Mouse (Mus musculus) heart, embryonic 13.5 days (tissue): Measurements from ENCODE around the gene Gjc3. TPM values are rescaled to one million over a fixed set of nuclear protein-coding genes. Genes with fewer than 3 reads are reported as not detected.
"Not testable (repeated sequence)": the region's sequence is repeated elsewhere in the genome, so short reads cannot be mapped to it uniquely, and the experiment has no call there.

Experiments used
- ATAC-seq: fragments of 200-750 bp; cut with Nextera tagmentation; 2 replicates; pipeline ENCODE4 v1.8.0; 2017; ENCODE audit warnings: moderate TSS enrichment; ENCODE audit not compliant: insufficient number of reproducible peaks, low FRiP score, low TSS enrichment; ENCODE audit errors: extremely low read depth
- H3K27ac ChIP-seq: fragments of 300-500 bp; sonication (generic); replicated peaks from 2 replicates; pipeline ENCODE4 v1.5.1; 2015; ENCODE audit warnings: moderate library complexity, mild to moderate bottlenecking, inconsistent platforms
- H3K27me3 ChIP-seq: fragments of 300-500 bp; sonication (generic); replicated peaks from 2 replicates; pipeline ENCODE4 v1.6.1; 2015; ENCODE audit warnings: mild to moderate bottlenecking, inconsistent platforms
- H3K36me3 ChIP-seq: fragments of 300-500 bp; sonication (generic); 2 replicates; pipeline ENCODE4 v1.6.1; 2015; ENCODE audit warnings: mild to moderate bottlenecking, inconsistent platforms
- H3K4me1 ChIP-seq: fragments of 300-500 bp; sonication (generic); 2 replicates; pipeline ENCODE4 v1.6.1; 2015; ENCODE audit warnings: inconsistent platforms
- H3K4me2 ChIP-seq: fragments of 300-500 bp; sonication (generic); 2 replicates; pipeline ENCODE4 v1.6.1; 2015; ENCODE audit warnings: inconsistent platforms, mild to moderate bottlenecking, moderate library complexity
- H3K4me3 ChIP-seq: fragments of 300-500 bp; sonication (generic); 2 replicates; pipeline ENCODE4 v1.5.1; 2015; ENCODE audit warnings: moderate library complexity, mild to moderate bottlenecking, inconsistent platforms
- H3K9ac ChIP-seq: fragments of 300-500 bp; sonication (generic); 2 replicates; pipeline ENCODE4 v1.6.1; 2015; ENCODE audit warnings: inconsistent platforms, mild to moderate bottlenecking, moderate library complexity
- H3K9me3 ChIP-seq: fragments of 300-500 bp; sonication (generic); 2 replicates; pipeline ENCODE4 v1.6.1; 2016; ENCODE audit warnings: inconsistent platforms
- WGBS: fragments of 180-500 bp; shearing (Covaris S2); methylation state at CpG from one replicate; pipeline ENCODE4 v1.1.7; 2015; ENCODE audit warnings: mixed read lengths; 5-methylcytosine and 5-hydroxymethylcytosine counted together
- polyA plus RNA-seq: library from polyadenylated mRNA; unstranded; fragments of >200 nt; fragmentation: Nextera tagmentation; extraction: Ambion mirVana; gene quantifications from 2 replicates; pipeline ENCODE4 v1.2.1, GENCODE M21; 2015

Gjc3 gene
- polyA plus RNA-seq, 1 experiment from 2014 or later = 0.04 TPM

DNA sequence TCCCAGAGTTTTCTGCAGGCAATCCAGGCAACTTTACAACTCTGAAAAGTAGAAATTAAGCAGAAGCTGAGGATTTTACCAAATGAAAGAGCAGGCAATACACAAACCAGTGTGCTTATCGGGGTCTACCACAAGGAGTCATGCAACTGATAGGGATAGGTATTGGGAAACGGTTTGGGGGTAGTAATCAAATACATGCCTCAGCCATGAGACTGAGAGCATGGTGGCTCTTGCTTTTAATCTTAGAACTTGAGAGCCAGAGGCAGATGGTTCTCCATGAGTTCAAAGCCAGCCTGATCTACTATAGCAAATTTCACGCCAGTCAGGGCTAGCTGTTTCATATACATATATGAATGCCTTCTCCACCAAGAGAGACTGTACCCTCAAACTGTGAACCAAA lies 6.5 kb downstream of the Gjc3 start:
- no peak overlapping the region for H3K4me3 ChIP-seq
- H3K36me3 ChIP-seq = no peaks in the 10 kb centered on the region
- H3K27me3 ChIP-seq = no peaks in the 10 kb centered on the region; the same call in 1 of the 2 replicates
- H3K9ac ChIP-seq = no peak overlapping the region
- no peak for ATAC-seq
- H3K9me3 ChIP-seq = no peaks in the 10 kb centered on the region
- no peak overlapping the region for H3K4me2 ChIP-seq
- H3K27ac ChIP-seq = no peak overlapping the region
- no peaks in the 10 kb centered on the region for H3K4me1 ChIP-seq
- WGBS = 66% methylated on average over 3 of the region's 3 CpGs

DNA sequence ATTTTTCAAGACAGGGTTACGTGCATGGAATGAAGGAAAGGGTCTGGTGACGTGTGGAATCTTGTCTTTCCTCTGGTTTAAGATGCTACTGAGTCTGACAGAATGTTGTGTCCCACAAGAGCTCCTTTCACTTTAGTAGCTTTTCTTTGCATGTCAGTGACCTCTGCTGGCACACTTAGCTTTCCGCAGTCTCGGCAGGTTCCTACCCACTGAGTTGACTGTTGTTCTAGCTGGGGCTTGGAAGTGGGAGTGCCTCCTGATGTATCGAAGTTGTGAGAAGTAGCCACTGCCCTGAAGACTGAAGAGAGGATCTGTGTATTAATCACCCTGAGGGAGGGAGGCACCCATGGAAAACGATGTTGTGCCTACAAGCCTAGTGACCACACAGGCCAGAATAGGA lies 11.7 kb downstream of the Gjc3 start:
- WGBS = 35% methylated on average over 6 of the region's 6 CpGs
- Histone ChIP-seq H3K27ac (no peak overlapping the region), H3K9me3 (no peaks in the 10 kb centered on the region), H3K27me3 (no peaks in the 10 kb centered on the region; the same call in 1 of the 2 replicates), H3K9ac (no peak overlapping the region), H3K4me3 (no peak overlapping the region), H3K4me1 (no peaks in the 10 kb centered on the region), H3K4me2 (no peak overlapping the region), H3K36me3 (no peaks in the 10 kb centered on the region)
- ATAC-seq = no peak

DNA sequence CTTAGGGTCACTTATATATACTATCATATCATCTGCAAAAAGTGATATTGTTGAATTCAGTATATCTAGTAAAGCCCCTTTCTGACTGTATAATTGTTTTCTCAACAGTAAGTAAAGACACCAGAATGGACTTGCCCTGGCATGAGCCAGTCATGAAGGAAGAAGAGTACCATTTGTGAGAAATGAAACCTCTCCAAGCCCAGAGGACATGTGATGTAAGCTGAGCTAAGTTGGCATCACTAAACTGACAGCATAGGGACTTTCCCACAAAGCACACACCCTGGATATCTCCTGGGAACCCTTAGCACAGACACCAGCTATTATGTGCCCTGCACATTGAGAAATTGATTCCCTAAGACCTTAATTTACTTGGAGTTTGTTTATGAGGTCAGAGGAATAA lies 15.6 kb downstream of the Gjc3 start:
- Histone ChIP-seq H3K4me3 (no peak overlapping the region), H3K9me3 (no peaks in the 10 kb centered on the region), H3K4me2 (no peak overlapping the region), H3K27ac (no peak overlapping the region), H3K27me3 (no peaks in the 10 kb centered on the region), H3K9ac (no peak overlapping the region), H3K4me1 (no peaks in the 10 kb centered on the region), H3K36me3 (no peaks in the 10 kb centered on the region)
- no peak for ATAC-seq

DNA sequence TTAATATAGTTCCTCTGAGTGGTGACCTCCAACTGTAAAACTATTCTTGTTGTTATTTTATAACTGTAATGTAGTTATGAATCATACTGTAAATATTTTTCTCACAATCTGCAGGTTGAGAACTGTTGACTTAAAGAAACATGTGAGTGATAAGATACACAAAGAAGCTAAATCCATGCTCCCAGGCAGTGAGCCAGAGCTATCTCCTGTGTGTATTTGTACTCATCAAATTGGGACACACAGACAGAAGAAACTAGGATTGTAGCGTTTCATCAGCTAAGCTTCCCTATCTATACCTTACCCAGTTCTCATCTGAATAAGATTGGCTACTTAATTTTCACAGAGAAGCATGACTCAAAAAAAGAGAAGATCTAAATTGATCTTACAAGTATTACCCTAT lies 19.8 kb downstream of the Gjc3 start:
- ATAC-seq = no peak
- H3K9ac ChIP-seq = no peak overlapping the region
- no peaks in the 10 kb centered on the region for H3K27me3 ChIP-seq
- H3K4me1 ChIP-seq = no peaks in the 10 kb centered on the region
- no peak overlapping the region for H3K4me3 ChIP-seq
- no peaks in the 10 kb centered on the region for H3K36me3 ChIP-seq
- no peak overlapping the region for H3K4me2 ChIP-seq
- no peak overlapping the region for H3K27ac ChIP-seq
- WGBS = 49% methylated on average over 1 of the region's 1 CpGs
- no peaks in the 10 kb centered on the region for H3K9me3 ChIP-seq

DNA sequence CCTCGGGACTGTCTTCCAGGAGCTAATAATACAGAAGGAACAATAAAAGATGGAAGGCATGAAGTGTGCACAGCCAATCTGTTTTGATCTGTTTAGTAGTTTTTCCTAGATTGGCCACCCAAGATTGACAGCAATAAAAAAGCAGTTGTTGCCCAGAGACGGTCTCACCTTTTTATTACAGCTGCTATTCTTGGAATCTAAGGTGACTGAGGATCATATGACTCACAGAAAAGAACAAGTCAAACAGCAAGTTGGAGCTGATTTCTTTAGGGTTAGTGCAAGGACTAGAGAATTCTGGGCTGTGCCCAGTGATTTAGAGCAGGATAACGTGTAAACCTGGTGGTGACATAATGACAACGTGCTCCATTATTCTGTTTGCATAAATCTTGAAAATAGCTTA lies 21.9 kb downstream of the Gjc3 start:
- ATAC-seq = no peak
- WGBS = 73% methylated on average over 4 of the region's 4 CpGs

DNA sequence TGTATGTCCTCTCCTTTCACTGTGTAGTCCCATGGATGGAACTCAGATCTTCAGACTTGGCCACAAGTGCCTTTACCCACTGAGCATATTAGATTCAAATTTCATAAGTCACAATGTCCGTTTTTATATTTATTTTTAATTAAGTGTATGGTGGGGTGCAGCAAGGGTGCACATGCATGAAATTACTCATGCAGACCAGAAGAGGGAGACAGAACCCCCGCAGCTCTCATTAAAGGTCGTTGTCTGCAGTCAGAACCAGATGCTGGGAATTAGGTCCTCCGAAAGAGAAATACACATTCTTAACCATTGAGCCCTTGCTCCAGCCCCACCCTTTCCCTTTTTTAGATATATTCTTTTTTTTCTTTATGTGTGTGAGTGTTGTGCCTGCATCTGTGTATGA lies 25.7 kb downstream of the Gjc3 start:
- no peak overlapping the region for H3K4me2 ChIP-seq
- H3K4me3 ChIP-seq = no peak overlapping the region
- no peak for ATAC-seq
- no peaks in the 10 kb centered on the region for H3K27me3 ChIP-seq
- H3K9ac ChIP-seq = no peak overlapping the region
- 54% methylated on average over 4 of the region's 4 CpGs for WGBS
- H3K9me3 ChIP-seq = no peaks in the 10 kb centered on the region
- no peak overlapping the region for H3K27ac ChIP-seq
- no peaks in the 10 kb centered on the region for H3K36me3 ChIP-seq
- no peaks in the 10 kb centered on the region for H3K4me1 ChIP-seq

More for the DNA sequence above, 21.9 kb downstream of the Gjc3 start:
- Histone ChIP-seq H3K27ac (no peak overlapping the region), H3K9me3 (no peaks in the 10 kb centered on the region), H3K36me3 (no peaks in the 10 kb centered on the region), H3K4me3 (no peak overlapping the region), H3K27me3 (no peaks in the 10 kb centered on the region), H3K4me1 (no peaks in the 10 kb centered on the region), H3K9ac (no peak overlapping the region), H3K4me2 (no peak overlapping the region)

DNA sequence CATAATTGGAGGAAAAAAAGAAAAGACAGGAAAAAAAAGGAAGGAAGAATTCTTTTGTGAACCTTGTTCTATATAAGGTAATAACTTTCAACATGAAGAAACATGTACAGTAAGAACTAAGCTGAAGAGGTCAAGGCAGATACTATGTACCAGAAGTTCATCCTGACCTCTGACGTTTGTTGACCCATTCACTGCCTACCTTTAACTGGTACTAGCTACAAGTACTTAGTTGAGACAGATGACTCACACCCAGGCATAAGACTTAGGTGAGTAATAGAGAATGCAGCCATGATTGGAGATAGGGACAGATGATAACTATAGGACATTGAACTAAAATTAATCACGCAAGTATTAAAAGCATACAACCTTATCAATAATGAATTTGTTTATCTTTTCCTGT lies 26.4 kb downstream of the Gjc3 start:
- 81% methylated on average over 2 of the region's 2 CpGs for WGBS
- no peaks in the 10 kb centered on the region for H3K9me3 ChIP-seq
- no peak overlapping the region for H3K4me3 ChIP-seq
- no peak overlapping the region for H3K9ac ChIP-seq
- H3K36me3 ChIP-seq = no peaks in the 10 kb centered on the region
- no peak overlapping the region for H3K27ac ChIP-seq
- H3K4me1 ChIP-seq = no peaks in the 10 kb centered on the region
- H3K4me2 ChIP-seq = no peak overlapping the region
- no peak for ATAC-seq
- no peaks in the 10 kb centered on the region for H3K27me3 ChIP-seq

DNA sequence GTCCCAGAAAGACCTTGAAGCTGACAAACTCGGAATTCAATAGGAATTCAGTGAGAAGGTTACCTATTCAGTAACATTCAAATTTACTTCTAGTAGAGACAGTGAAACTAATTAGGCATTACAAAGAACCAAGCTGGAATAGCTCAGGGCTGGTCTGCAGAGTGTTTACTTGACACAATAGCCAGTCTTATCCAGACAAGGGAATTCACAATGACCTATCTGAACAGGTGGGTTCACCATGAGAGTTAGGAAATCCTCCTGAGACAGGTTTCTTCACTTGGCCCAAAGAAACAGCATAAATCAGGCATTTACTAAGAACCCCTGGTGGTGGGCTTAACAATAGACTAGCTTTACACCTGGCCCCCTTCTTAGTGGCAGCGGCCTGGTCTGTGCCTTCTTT lies 29.0 kb downstream of the Gjc3 start:
- ATAC-seq, H3K4me3 ChIP-seq, H3K36me3 ChIP-seq, H3K27ac ChIP-seq, H3K27me3 ChIP-seq, H3K4me1 ChIP-seq, H3K9ac ChIP-seq, H3K9me3 ChIP-seq, H3K4me2 ChIP-seq: not testable (repeated sequence)
- 58% methylated on average over 2 of the region's 2 CpGs for WGBS

DNA sequence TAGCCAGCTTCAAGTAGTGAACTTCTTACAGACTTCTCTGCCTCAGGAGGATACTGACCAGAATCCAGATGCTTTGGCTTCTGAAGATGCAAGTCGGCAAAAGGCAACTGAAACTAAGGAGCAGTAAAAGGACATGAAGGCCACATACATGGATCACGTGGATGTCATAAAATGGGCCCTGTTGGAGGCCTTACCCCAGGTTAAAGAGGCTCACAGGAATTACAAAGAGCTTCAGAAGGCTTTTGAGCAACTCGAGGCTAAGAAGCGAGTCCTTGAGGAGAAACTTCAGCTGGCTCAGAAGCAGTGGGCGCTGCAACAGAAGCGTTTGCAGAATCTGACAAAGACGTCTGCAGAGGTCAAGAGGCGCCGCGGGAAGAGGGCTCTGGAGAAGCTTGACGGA lies 34.5 kb downstream of the Gjc3 start:
- Histone ChIP-seq H3K4me1 (no peaks in the 10 kb centered on the region), H3K27me3 (no peaks in the 10 kb centered on the region), H3K36me3 (no peaks in the 10 kb centered on the region), H3K27ac (no peak overlapping the region), H3K9ac (no peak overlapping the region), H3K4me3 (no peak overlapping the region), H3K4me2 (no peak overlapping the region), H3K9me3 (no peaks in the 10 kb centered on the region)
- no peak for ATAC-seq
- 77% methylated on average over 11 of the region's 11 CpGs for WGBS

DNA sequence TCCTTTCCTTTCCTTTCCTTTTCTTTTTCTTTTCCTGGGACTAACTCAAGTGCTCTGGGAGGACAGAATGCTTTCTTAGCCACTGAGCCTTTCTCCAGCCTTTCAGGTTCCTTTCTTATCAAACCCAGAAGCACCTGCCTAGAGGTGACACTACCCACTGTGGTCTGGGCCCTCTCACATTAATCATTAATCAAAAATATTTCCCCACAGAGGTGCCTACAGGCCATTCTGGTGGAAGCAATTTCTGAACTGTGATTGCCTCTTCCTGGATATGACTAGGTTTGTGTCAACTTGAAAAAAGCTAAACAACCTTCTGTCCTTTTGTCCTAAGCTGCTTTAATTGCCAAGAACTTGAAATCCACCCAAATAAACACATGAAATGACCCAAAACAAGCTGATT lies 40.7 kb downstream of the Gjc3 start:
- Histone ChIP-seq H3K9ac (no peak overlapping the region), H3K4me1 (no peaks in the 10 kb centered on the region), H3K4me2 (no peak overlapping the region), H3K9me3 (no peaks in the 10 kb centered on the region), H3K27ac (no peak overlapping the region), H3K4me3 (no peak overlapping the region), H3K36me3 (no peaks in the 10 kb centered on the region), H3K27me3 (no peaks in the 10 kb centered on the region)
- no peak for ATAC-seq

DNA sequence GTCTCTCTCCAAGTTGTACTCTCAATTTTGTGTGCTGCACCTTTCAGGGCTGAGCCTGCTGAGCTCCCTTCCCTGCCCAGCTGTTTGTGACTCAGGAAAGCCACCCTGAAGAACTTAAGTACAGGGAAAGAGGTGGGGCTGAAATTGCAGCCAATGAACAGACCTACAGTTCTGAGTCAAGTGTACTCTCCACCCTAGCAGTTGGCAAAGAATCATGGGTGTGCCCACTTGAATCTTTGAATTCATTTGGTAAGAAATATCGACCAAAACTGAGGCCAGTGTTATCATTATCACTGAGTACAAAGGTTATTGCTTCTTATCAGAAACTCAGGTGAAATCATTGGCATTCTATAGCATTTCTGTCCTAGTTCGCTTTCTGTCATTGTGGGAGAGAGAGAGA lies 41.4 kb downstream of the Gjc3 start, which contains the start of gene Cyp3a13:
Gene Cyp3a13, minus strand, starts transcription at position 88 of the 400 bp plus-strand sequence.
- H3K9me3 ChIP-seq = no peaks in the 10 kb centered on the region
- no peak within 1 kb of the TSS for H3K9ac ChIP-seq
- WGBS = 52% methylated on average over 2 of the region's 2 CpGs
- no peak within 1 kb of the TSS for H3K4me2 ChIP-seq
- H3K4me1 ChIP-seq = no peaks in the 10 kb centered on the region
- H3K27me3 ChIP-seq = no peaks in the 10 kb centered on the region
- H3K36me3 ChIP-seq = no peaks in the 10 kb centered on the region
- ATAC-seq = no peak
- H3K27ac ChIP-seq = no peak within 1 kb of the TSS
- no peak within 1 kb of the TSS for H3K4me3 ChIP-seq

DNA sequence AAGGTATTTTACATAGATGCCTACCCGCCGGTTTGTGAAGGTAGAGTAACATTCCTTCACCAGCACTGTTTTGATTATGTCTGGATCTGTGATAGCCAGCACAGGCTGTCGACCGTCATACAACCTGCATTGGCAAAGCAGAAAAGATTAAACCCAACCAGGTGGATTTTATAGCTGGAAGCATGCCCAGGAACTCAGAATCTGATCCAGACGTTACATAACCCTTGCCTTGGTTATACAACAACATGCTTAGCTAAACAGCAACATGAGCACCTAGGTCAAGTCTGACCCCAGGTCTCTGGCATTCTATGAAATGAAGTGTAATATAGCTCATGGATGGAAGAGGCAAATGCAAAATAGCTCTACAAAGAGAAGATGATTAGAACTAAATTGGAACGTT lies 47.3 kb downstream of the Gjc3 start:
- WGBS = 64% methylated on average over 6 of the region's 6 CpGs
- no peak overlapping the region for H3K4me3 ChIP-seq
- no peak overlapping the region for H3K27ac ChIP-seq
- no peaks in the 10 kb centered on the region for H3K9me3 ChIP-seq
- no peak overlapping the region for H3K9ac ChIP-seq
- H3K36me3 ChIP-seq = no peaks in the 10 kb centered on the region
- ATAC-seq = no peak
- H3K4me1 ChIP-seq = no peaks in the 10 kb centered on the region
- 0 out of 2 replicates have a peak, but pooled peaks cover 4% of the 10 kb centered on the region for H3K27me3 ChIP-seq
- no peak overlapping the region for H3K4me2 ChIP-seq

DNA sequence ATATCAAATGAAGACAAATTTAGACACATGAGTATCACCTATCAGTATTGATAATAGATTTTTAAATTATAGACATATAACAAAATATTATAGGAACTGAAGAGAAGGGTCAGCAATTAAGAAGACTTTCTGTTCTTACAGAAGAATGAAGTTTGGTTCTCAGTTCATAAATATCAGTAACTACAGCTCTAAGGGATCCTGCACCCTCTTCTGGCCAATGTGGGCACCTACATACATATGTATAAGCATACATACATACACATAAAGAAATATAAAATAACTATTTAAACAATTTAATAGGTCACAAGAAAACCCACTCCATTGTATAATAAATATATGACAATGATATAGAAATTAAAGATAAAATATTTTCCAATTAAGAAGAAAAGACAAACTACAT lies 48.4 kb downstream of the Gjc3 start:
- no peak for ATAC-seq
- Histone ChIP-seq H3K4me1 (no peaks in the 10 kb centered on the region), H3K9me3 (no peaks in the 10 kb centered on the region), H3K4me2 (no peak overlapping the region), H3K4me3 (no peak overlapping the region), H3K27me3 (0 out of 2 replicates have a peak, but pooled peaks cover 4% of the 10 kb centered on the region), H3K36me3 (no peaks in the 10 kb centered on the region), H3K27ac (no peak overlapping the region), H3K9ac (no peak overlapping the region)
